Mouse (Mus musculus) midbrain, embryonic 11.5 days (tissue): ENCODE data around the gene Vcam1. TPM values are rescaled to one million over a fixed set of nuclear protein-coding genes. Genes with fewer than 3 reads are reported as not detected.

Experiments
- ATAC-seq: fragments of 200-750 bp; cut with Nextera tagmentation; 2 replicates; pipeline ENCODE4 v1.8.0; 2017; ENCODE audit warnings: moderate TSS enrichment, moderate library complexity; ENCODE audit not compliant: low FRiP score
- DNase-seq: peaks from one replicate; pipeline ENCODE4 v3.0.0; 2015; ENCODE audit warnings: low spot score; ENCODE audit errors: missing footprints
- H3K27ac ChIP-seq: fragments of 300-500 bp; sonication (generic); 2 replicates; pipeline ENCODE4 v1.5.1; 2014; ENCODE audit warnings: low read depth, low read length
- H3K27me3 ChIP-seq: fragments of 300-500 bp; sonication (generic); 2 replicates; pipeline ENCODE4 v1.6.1; 2014; ENCODE audit warnings: mild to moderate bottlenecking, low read length, moderate library complexity, mixed read lengths; ENCODE audit not compliant: control insufficient read depth, insufficient read depth
- H3K36me3 ChIP-seq: fragments of 300-500 bp; sonication (generic); 2 replicates; pipeline ENCODE4 v1.6.1; 2014; ENCODE audit warnings: mild to moderate bottlenecking, low read length, moderate library complexity, mixed read lengths; ENCODE audit not compliant: control insufficient read depth, insufficient read depth
- H3K4me1 ChIP-seq: fragments of 300-500 bp; sonication (generic); 2 replicates; pipeline ENCODE4 v1.6.1; 2014; ENCODE audit warnings: low read length; ENCODE audit not compliant: control insufficient read depth, insufficient read depth
- H3K4me2 ChIP-seq: fragments of 300-500 bp; sonication (generic); 2 replicates; pipeline ENCODE4 v1.6.1; 2014; ENCODE audit warnings: mild to moderate bottlenecking, moderate library complexity
- H3K4me3 ChIP-seq: fragments of 300-500 bp; sonication (generic); 2 replicates; pipeline ENCODE4 v1.5.1; 2014; ENCODE audit warnings: low read depth, low read length
- H3K9ac ChIP-seq: fragments of 300-500 bp; sonication (generic); 2 replicates; pipeline ENCODE4 v1.6.1; 2014; ENCODE audit warnings: low read length
- H3K9me3 ChIP-seq: fragments of 300-500 bp; sonication (generic); 2 replicates; pipeline ENCODE4 v1.6.1; 2016; ENCODE audit warnings: low read length; ENCODE audit not compliant: control insufficient read depth
- WGBS: fragments of 180-500 bp; shearing (Covaris S2); extraction: QIAGEN DNeasy Blood & Tissue Kit; methylation state at CpG from one replicate; pipeline ENCODE4 v1.1.7; 2014; 5-methylcytosine and 5-hydroxymethylcytosine counted together
- polyA plus RNA-seq: library from polyadenylated mRNA; unstranded; fragments of >200 nt; fragmentation: Nextera tagmentation; extraction: Ambion mirVana; gene quantifications from 2 replicates; pipeline ENCODE4 v1.2.1, GENCODE M21; 2014

Gene Vcam1
- polyA plus RNA-seq, 1 experiment from 2014 or later = 54.2 TPM

DNA sequence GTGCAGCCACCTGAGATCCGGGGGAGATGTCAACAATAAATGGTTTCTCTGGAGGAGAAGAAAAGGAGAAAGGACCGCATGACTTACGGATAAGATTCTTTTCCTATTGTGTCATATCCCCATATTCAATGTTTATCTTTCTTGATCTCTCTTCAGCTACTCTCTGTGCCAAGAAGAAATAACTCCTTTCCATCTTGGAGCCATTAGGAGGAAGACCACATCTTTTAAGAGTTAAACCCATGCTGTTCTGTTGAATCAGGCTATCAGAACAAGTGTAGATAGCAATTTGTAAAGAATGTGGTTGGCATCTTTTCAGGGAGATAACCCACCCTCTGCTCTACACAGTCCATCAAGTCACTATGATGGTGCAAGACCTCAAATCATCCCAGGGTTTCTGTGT lies 8.5 kb downstream of the Vcam1 start:
- 93% methylated on average over 3 of the region's 3 CpGs for WGBS
- Histone ChIP-seq H3K27me3 (no peaks in the 10 kb centered on the region), H3K4me3 (no peak overlapping the region), H3K27ac (no peak overlapping the region), H3K36me3 (no peaks in the 10 kb centered on the region; the same call in 1 of the 2 replicates), H3K9me3 (no peaks in the 10 kb centered on the region), H3K4me1 (peaks cover under 1% of the 10 kb centered on the region; the same call in 1 of the 2 replicates), H3K4me2 (no peak overlapping the region), H3K9ac (no peak overlapping the region)
- no peak for ATAC-seq
- DNase-seq = peak; percentile 49

DNA sequence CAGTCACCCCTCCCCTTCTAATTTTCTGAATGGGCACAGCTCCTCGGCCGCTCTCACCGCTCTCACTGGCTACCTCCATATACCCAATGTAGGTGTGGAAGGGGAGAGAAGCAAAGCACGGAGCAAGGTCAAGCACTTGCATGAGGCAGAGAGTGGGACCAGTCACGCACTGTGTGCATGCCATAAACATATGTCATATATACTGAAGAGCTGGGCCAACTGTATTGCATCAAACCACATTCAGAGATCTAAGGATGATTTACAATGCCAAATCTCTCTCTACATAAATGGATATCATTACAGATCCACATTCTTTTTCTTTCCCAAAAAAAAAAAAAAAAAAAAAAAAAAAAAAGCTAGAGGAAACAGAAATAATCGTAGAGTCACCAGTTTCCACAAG lies 9.1 kb downstream of the Vcam1 start:
- WGBS = 83% methylated on average over 6 of the region's 6 CpGs
- ATAC-seq = no peak
- H3K36me3 ChIP-seq = no peaks in the 10 kb centered on the region; the same call in 1 of the 2 replicates

DNA sequence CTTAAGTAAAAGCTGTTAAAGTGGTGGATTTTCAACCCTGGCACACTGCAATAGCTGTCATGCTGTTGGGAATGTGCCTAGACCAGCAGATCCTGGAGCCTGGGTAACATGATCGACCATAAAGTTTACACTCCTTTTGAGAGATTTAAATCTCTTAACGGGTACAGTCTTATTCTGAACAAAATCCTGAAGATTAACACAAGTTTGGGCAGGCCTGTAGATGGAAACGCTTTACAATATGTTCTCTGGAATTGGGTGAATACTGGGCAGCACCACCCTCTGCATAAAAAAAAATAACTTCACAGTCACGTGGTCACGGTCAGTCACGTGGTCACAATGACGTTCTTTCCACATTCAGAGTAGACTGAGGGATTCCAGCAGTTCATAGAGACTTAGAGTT lies 10.3 kb downstream of the Vcam1 start:
- DNase-seq (no peak), ATAC-seq (no peak)
- 82% methylated on average over 7 of the region's 7 CpGs for WGBS
- Histone ChIP-seq H3K9ac (no peak overlapping the region), H3K4me1 (peaks cover 10% of the 10 kb centered on the region), H3K4me2 (no peak overlapping the region), H3K27me3 (no peaks in the 10 kb centered on the region), H3K9me3 (no peaks in the 10 kb centered on the region), H3K36me3 (no peaks in the 10 kb centered on the region; the same call in 1 of the 2 replicates), H3K4me3 (no peak overlapping the region), H3K27ac (no peak overlapping the region)

More for the DNA sequence above, 9.1 kb downstream of the Vcam1 start:
- no peak overlapping the region for H3K27ac ChIP-seq
- H3K4me2 ChIP-seq = no peak overlapping the region
- DNase-seq = peak; percentile 41
- H3K9ac ChIP-seq = no peak overlapping the region
- H3K4me1 ChIP-seq = no peaks in the 10 kb centered on the region
- H3K27me3 ChIP-seq = no peaks in the 10 kb centered on the region
- H3K4me3 ChIP-seq = no peak overlapping the region
- H3K9me3 ChIP-seq = no peaks in the 10 kb centered on the region

DNA sequence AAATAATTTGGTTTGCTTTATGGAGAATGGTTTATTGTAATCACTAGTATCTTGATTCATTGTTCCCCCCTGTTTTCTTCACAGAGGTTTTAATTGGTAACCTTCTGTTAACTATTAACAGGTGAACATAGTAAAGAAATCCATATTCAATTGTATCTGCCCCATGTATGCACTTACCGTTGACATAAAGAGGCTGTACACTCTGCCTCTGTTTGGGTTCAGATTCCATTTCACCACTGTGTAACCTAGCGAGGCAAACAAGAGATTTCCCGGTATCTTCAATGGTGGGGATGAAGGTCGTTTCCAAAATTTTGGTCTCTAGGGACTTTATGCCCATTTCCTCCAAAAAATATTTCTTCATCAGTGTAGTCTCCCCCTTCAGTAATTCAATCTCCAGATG lies 12.4 kb downstream of the Vcam1 start:
- Histone ChIP-seq H3K4me2 (no peak overlapping the region), H3K27ac (no peak overlapping the region), H3K9ac (no peak overlapping the region), H3K27me3 (no peaks in the 10 kb centered on the region), H3K9me3 (no peaks in the 10 kb centered on the region), H3K4me1 (peaks cover 18% of the 10 kb centered on the region), H3K36me3 (no peaks in the 10 kb centered on the region), H3K4me3 (no peak overlapping the region)
- DNase-seq (peak; percentile 28), ATAC-seq (no peak)
- 91% methylated on average over 4 of the region's 4 CpGs for WGBS

DNA sequence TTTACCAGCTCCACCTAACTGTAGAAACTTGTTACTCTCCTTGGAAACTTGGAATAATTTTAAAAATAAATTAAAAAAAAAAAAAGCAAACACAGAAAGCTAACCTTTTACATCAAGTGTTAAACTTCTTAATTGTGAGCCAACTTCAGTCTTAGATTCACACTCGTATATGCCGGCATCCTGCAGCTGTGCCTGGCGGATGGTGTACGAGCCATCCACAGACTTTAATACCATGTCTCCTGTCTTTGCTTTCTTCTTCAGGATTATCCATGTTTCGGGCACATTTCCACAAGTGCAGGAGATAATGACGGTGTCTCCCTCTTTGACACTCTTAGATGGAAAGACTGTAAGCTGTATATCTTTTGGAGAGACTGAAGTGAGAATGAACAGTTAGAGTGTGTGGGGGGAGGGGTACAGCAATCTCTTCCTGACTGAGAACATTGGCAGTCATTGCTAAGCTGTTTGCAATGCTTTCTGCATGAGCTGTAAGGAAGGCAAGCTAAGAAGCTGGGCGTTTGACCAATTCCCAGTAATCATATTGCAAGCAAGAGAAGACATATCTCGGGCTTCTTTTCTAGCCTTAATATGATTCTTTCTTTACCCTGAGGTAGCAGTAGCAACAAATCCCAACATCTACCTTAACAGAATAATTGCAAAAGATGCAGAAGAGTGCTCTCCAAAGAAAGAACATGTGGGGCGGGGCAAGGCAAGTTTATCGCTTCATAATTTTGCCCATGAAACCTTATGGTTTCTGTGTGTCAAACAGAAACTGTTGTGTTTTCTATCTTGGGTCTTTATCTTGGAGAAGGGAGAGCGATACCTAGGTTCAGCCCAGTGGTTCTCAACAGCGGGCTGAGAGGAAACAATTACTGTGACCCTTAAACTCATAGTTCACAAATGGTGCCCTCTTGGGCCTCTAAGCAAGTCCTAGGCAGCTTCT lies 15.0 kb downstream of the Vcam1 start:
- WGBS = 54% methylated on average over 12 of the region's 12 CpGs
- no peak overlapping the region for H3K4me3 ChIP-seq
- no peaks in the 10 kb centered on the region for H3K27me3 ChIP-seq
- H3K4me2 ChIP-seq = no peak overlapping the region
- no peak overlapping the region for H3K9ac ChIP-seq
- peaks cover 18% of the 10 kb centered on the region for H3K4me1 ChIP-seq
- peak; percentile 90 for DNase-seq
- peak; percentile 43; the same call in 1 of the 2 replicates for ATAC-seq
- no peaks in the 10 kb centered on the region; the same call in 1 of the 2 replicates for H3K36me3 ChIP-seq
- no peaks in the 10 kb centered on the region for H3K9me3 ChIP-seq
- H3K27ac ChIP-seq = no peak overlapping the region; the same call in 1 of the 2 replicates

DNA sequence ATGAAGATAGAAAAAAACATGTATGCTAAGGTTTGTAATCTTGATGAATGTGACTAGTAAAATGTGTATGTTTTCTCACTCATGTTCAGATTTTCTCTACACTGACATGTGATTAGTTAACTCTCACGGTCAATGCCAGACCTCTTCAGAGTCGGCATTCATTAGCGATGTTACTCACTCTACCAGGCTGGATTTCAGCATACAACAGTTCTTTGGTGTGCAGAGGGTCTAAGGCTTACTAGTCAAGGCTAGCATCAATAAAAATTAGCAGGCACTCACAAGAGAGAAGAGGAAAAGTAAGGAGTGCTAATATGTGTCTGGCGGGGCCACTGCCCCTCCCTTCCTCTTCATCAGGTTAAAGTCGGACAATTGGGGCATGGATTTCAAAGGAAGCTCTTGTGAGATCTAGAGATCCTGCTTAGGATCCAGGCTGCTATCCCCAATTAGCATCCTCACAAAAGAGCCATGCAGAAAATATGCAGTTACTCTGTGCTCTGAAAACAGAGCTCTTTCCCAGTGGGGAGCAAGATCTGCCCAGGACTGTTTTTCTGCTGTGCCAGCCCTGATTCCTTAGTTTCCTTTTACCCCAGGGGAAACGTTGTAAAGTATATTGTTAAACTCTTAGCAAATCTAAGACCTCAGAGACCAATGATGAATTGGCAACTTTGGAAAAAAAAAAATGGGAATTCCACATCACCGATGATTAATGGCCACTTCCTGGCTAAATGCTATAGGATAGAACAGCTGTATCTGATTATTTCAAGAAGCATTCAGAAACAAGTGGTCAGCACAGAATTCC lies 15.8 kb downstream of the Vcam1 start:
- DNase-seq (peak; percentile 89), ATAC-seq (peak; percentile 64)
- Histone ChIP-seq H3K9me3 (no peaks in the 10 kb centered on the region), H3K27me3 (no peaks in the 10 kb centered on the region), H3K4me1 (peaks cover 18% of the 10 kb centered on the region), H3K4me3 (no peak overlapping the region), H3K27ac (peak overlapping the region; percentile 80), H3K9ac (peak overlapping the region; percentile 24; the same call in 1 of the 2 replicates), H3K4me2 (peak overlapping the region; percentile 10; the same call in 1 of the 2 replicates), H3K36me3 (no peaks in the 10 kb centered on the region; the same call in 1 of the 2 replicates)
- 22% methylated on average over 7 of the region's 7 CpGs for WGBS

DNA sequence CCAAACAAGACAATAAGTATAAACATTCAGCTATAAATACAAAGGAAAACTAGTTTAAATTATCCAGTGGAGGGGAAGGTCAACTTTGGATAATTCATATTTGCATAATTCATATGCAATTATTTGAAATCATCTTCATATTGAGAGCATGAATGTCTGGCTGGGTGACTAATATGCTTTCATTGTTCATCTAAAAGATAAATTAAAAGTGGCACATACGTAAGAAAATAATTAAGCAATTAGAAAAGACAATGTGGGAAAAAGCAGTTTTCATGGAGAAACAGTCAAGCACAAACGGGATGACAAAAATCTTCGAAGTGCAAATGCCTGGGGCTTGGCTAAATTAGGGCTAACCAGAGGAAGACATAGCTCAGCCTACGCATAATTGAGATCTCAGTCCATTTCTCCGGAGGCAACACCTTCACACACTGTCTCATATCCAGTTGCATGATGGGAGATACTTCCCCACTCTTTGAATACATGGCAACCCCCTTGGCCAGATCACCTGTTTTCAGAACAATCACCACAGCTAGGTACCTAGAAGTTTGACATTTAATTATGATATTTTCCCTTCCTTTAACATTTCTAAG lies 16.6 kb downstream of the Vcam1 start:
- H3K4me2 ChIP-seq = no peak overlapping the region
- H3K27me3 ChIP-seq = no peaks in the 10 kb centered on the region
- ATAC-seq = peak; percentile 40; the same call in 1 of the 2 replicates
- 82% methylated on average over 5 of the region's 5 CpGs for WGBS
- no peaks in the 10 kb centered on the region for H3K9me3 ChIP-seq
- H3K4me3 ChIP-seq = no peak overlapping the region
- no peak overlapping the region for H3K9ac ChIP-seq
- peaks cover 18% of the 10 kb centered on the region for H3K4me1 ChIP-seq
- H3K27ac ChIP-seq = no peak overlapping the region
- peak; percentile 53 for DNase-seq
- no peaks in the 10 kb centered on the region; the same call in 1 of the 2 replicates for H3K36me3 ChIP-seq

DNA sequence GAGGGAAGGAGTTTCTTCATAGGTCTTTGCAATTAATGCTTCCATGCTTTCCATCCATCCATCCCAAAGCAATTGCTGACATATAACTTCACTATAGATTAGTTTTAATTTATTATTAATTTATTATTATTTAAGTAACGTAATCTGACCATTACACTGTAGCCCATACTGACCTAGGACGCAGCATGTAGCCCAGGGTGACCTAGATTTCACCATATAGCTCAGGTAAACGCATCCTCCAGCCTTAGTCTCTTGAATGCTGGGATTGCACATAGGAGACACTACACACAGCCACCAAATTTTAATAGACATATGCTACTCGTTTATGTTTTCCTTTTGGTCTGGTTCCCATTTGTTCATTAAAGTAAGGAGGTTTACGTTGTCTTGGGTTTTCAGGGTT lies 23.8 kb downstream of the Vcam1 start:
- no peak overlapping the region for H3K9ac ChIP-seq
- ATAC-seq (no peak), DNase-seq (peak; percentile 83)
- H3K9me3 ChIP-seq = no peaks in the 10 kb centered on the region
- 86% methylated on average over 5 of the region's 5 CpGs for WGBS
- no peak overlapping the region; the same call in 1 of the 2 replicates for H3K27ac ChIP-seq
- no peaks in the 10 kb centered on the region for H3K27me3 ChIP-seq
- H3K4me3 ChIP-seq = no peak overlapping the region
- H3K4me1 ChIP-seq = peaks cover 7% of the 10 kb centered on the region; the same call in 1 of the 2 replicates
- H3K4me2 ChIP-seq = no peak overlapping the region
- no peaks in the 10 kb centered on the region; the same call in 1 of the 2 replicates for H3K36me3 ChIP-seq
